Mouse (Mus musculus): ENCODE results near the gene Cadm1. TPM values are rescaled to one million over a fixed set of nuclear protein-coding genes. Genes with fewer than 3 reads are reported as not detected.

The Cadm1 gene
- total RNA-seq (2023) = under 1 TPM; 0.37 to 0.67 TPM

GRCm38 (mm10) chr9:47529602-47530450, at the start of gene Cadm1:
Gene Cadm1, plus strand, starts transcription at chr9:47530173.

Data from neutrophil, adult 59 days (primary cell).